Mouse (Mus musculus): ENCODE measurements around the gene Manba.

Gene Manba

GRCm38 (mm10) chr3:135581606-135582117 is 96.3 kb downstream of the Manba start:
- peak; percentile 90 for DNase-seq (ENCODE audit: low read depth, low spot score)

GRCm38 (mm10) chr3:135582246-135582645 is 96.8 kb downstream of the Manba start:
- no peak for DNase-seq (ENCODE audit: low read depth, low spot score)

DNA sequence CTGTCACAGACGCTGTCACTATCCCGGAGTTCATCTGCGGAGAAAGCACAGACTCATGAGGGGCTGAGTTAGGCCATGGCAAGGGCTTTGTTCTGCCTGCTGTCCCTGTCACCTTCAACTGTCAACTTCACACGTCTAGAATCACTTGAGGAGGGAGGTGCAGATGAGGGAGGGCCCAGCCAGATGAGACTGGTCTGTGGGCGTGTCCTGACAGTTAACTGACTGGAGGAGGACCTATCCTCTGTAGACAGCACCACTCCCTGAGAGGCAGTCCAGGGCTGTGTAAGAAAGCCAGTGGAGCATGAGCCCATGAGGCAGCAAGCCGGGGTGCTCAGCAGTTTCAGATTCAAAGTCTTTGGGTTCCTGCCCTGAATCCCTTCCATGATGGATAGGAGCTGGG is 100.1 kb downstream of the Manba start:
- peak; percentile 92 for DNase-seq (ENCODE audit: low read depth, low spot score)

DNA sequence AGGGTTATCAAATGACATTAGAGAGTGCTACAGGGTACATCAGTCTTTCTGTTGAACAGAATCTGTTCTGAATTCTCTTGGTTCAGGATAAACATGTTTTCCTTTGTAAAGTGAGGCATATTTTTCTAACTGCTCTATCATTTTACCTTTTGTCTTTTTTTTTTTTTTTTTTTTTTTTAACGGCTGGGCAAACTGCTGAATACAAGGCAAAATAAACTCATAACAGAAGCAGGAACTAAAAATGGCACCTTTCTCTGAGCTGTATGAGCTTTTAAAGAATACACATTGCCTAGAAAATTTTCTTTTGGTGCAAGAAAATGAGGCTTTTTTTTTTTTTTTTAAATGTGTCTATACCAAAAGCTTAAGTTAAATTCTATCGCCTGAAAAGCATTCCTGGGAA is 100.6 kb downstream of the Manba start:
- DNase-seq (ENCODE audit: low read depth, low spot score) = no peak

- DNase-seq (ENCODE audit: low read depth, low spot score) = peak; percentile 80
These were observed 101.1 kb downstream of the Manba start for GRCm38 (mm10) chr3:135586471-135586880.

- no peak for DNase-seq (ENCODE audit: low read depth, low spot score)
These were observed 105.1 kb downstream of the Manba start for GRCm38 (mm10) chr3:135590471-135590870.

- DNase-seq (ENCODE audit: low read depth, low spot score) = no peak
These were observed 106.0 kb downstream of the Manba start for GRCm38 (mm10) chr3:135591376-135591775.

DNA sequence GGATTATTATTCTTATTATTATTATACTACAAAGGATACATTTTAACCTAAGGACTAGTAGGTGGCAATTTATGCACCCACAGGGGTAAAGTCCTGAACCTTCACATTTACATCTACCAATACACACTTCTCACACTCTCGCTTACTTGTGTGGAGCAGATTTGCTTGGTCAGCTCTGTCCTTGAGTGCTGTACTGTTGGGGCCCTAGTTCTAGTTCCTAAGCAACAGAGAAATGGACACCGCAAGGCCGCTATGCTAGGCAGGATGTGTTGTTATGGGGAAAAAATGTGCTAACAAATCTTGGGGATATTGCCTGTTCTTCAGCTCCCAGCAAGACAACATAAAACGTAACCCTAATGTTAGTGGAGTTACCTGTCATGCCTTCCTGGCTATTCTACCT is 106.6 kb downstream of the Manba start:
- no peak for DNase-seq (ENCODE audit: low read depth, low spot score)

GRCm38 (mm10) chr3:135594238-135594917 is 109.0 kb downstream of the Manba start:
- peak; percentile 59 for DNase-seq (ENCODE audit: low read depth, low spot score)

DNA sequence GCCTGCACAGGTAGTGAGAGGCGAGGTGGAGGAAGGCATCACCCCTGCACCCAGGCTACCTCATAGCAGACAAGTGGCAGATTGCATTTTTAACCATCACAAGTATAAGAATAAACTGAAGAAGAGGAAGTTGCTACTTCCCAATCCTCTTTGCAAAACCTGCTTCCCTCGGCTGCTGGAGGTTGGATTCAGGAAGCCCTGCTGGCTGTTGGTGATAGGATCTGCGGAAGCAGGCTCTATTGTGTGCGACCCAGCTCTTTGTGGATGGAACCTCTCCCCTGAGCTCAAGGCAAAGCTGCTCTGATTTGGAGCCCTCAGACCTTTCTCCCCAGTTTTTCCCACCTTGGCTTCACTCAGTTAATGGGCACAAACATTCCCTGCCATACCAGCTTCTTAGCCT is 111.6 kb downstream of the Manba start:
- DNase-seq (ENCODE audit: low read depth, low spot score) = no peak

DNA sequence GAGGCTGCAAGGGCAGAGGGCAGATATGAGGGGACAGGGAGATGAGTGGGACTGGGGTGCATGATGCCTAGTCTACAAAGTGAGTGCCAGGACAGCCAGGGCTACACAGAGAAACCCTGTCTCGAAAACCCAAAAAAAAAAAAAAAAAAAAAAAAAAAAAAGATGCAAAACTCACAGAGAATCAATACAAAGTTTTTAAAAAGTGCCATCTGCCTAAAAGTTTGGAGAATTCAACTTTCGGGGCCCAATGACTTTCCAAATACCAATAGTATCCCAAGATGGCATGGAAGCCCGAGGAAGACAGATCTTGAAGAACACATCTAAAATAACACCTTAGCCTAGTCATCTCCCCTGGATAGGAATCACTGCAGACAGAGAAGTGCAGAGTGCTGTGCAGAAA is 112.9 kb downstream of the Manba start:
- DNase-seq (ENCODE audit: low read depth, low spot score) = no peak

DNA sequence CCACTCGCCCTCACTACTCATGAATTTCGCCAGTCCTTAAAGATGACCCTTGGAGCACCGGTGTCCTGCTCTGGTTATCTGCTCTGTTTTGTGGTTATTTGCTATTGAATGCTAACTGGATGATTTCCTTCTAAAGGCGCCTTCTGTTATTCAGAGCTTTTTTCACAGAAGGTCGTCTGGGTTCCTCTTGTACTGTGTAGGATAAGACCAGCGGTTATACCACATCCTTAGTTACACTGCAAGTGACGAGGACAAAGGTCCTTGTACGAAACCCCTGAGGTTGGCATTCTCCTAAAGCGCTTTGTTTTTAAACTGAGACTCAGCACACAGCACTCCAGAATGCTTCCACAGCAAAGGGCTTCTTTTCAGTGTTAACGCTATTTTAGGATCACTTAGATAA is 117.3 kb downstream of the Manba start:
- no peak for DNase-seq (ENCODE audit: low read depth, low spot score)

GRCm38 (mm10) chr3:135604626-135605417 is 119.4 kb downstream of the Manba start:
- no peak for DNase-seq (ENCODE audit: low read depth, low spot score)

- no peak for DNase-seq (ENCODE audit: low read depth, low spot score)
These were observed 120.1 kb downstream of the Manba start for GRCm38 (mm10) chr3:135605474-135605873.

- no peak for DNase-seq (ENCODE audit: low read depth, low spot score)
These were observed 121.2 kb downstream of the Manba start for GRCm38 (mm10) chr3:135606592-135606991.

- DNase-seq (ENCODE audit: low read depth, low spot score) = no peak
These were observed 121.6 kb downstream of the Manba start for GRCm38 (mm10) chr3:135607021-135607420.

DNA sequence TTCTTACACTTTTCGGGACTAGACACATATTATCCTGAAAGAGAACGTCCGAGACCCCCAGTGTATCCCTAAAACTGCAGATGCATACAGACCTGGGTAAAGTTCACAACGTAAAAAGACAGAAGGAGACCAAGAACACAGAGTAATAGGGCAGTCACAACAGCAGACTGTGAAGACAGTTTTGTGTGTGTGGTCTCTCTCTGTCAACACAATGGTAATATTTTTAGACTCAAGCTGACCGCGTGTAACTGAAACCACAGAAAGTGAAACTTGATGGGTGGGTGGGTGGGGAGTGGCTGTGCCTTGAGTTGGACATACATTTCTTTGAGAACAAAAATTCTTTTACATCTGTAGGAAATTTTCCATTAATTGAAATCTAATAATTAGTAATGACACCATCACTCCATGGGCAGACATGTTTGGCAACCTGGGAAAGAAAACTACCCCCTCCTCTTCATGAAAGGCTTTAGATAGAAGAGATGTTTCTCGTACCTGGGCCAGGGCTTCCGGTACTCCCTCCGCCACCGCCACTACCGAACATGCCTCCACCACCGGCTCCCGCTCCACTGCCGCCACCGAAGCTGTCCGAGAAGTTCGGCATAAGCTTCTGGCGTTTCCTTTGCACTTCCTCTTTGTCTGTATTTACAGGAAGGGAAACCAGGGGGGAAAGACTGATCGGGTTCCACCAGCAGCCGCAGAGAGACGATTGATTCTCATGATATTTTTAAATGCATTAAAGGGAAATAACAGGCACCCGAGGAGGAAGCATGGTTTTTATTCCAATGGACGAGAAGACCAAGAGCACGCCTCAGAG is 122.5 kb downstream of the Manba start:
- no peak for DNase-seq (ENCODE audit: low read depth, low spot score)

- DNase-seq (ENCODE audit: low read depth, low spot score) = peak; percentile 53
These were observed 124.8 kb downstream of the Manba start for GRCm38 (mm10) chr3:135610221-135610620.

GRCm38 (mm10) chr3:135614376-135614775 is 129.0 kb downstream of the Manba start:
- DNase-seq (ENCODE audit: low read depth, low spot score) = no peak

- no peak for DNase-seq (ENCODE audit: low read depth, low spot score)
These were observed 131.3 kb downstream of the Manba start for GRCm38 (mm10) chr3:135616730-135617129.

Data from R1 (cell line).